Mouse (Mus musculus) G1E (cell line): ENCODE results near the gene Rep15. TPM values are rescaled to one million over a fixed set of nuclear protein-coding genes. Genes with fewer than 3 reads are reported as not detected.

Source experiments
- ATAC-seq: 2 replicates; pipeline ENCODE4 v1.8.0; 2016; ENCODE audit warnings: mild to moderate bottlenecking; ENCODE audit not compliant: insufficient number of reproducible peaks, poor library complexity, low FRiP score, severe bottlenecking; ENCODE audit errors: extremely low read depth
- DNase-seq: peaks from one replicate; pipeline ENCODE4 v3.0.0; 2012; ENCODE audit warnings: low spot score
- H3K27me3 ChIP-seq: 2 replicates; pipeline ENCODE4 v1.6.1; 2012; ENCODE audit warnings: mild to moderate bottlenecking, low read length, inconsistent platforms; ENCODE audit not compliant: insufficient read depth
- H3K36me3 ChIP-seq: replicated peaks from 2 replicates; pipeline ENCODE3; 2012; ENCODE audit warnings: mild to moderate bottlenecking, inconsistent platforms
- H3K4me1 ChIP-seq: 2 replicates; pipeline ENCODE4 v1.6.1; 2012; ENCODE audit warnings: low read depth, low read length, inconsistent platforms, mixed read lengths; ENCODE audit not compliant: insufficient read depth
- H3K4me3 ChIP-seq: 2 replicates; pipeline ENCODE4 v1.5.1; 2012; ENCODE audit warnings: low read depth, mild to moderate bottlenecking, inconsistent platforms, low read length, moderate library complexity, mixed read lengths
- H3K9me3 ChIP-seq: replicated peaks from 2 replicates; pipeline ENCODE4 v1.6.1; 2012; ENCODE audit warnings: inconsistent platforms
- CTCF ChIP-seq: IDR thresholded peaks from 2 replicates; pipeline ENCODE4 v1.5.1; 2012; ENCODE audit warnings: low read depth, low read length, inconsistent platforms, mixed read lengths
- GATA1 ChIP-seq: IDR thresholded peaks from 2 replicates; pipeline ENCODE4 v1.6.1; 2012; ENCODE audit warnings: borderline replicate concordance, low read length, inconsistent platforms, mixed read lengths
- GATA2 ChIP-seq: IDR thresholded peaks from 2 replicates; pipeline ENCODE4 v1.6.1; 2012; ENCODE audit warnings: low read depth, low read length, inconsistent platforms, borderline replicate concordance
- POLR2AphosphoS5 ChIP-seq: IDR thresholded peaks from 2 replicates; pipeline ENCODE4 v1.6.1; 2012; ENCODE audit warnings: low read depth, low read length, inconsistent platforms; ENCODE audit not compliant: insufficient replicate concordance
- TAL1 ChIP-seq: conservative IDR thresholded peaks from 2 replicates; pipeline ENCODE4 v1.6.1; 2012; ENCODE audit warnings: low read depth, low read length, inconsistent platforms, mixed read lengths
- polyA plus RNA-seq: library from polyadenylated mRNA; stranded (reverse); fragments of >175 nt; gene quantifications from 2 replicates; pipeline ENCODE4 v1.2.3, GENCODE M21; 2012
- total RNA-seq, 2 experiments: library from RNA; stranded (forward) in 1 of 2; stranded (reverse) in 1 of 2; fragments of 200-1000 nt in 1 of 2; fragments of >200 nt in 1 of 2; fragmentation: Nextera tagmentation in 1 of 2; gene quantifications; 2 replicates each; pipeline ENCODE4 v1.2.3; 2014 to 2017

The Rep15 gene
- total and polyA plus RNA-seq, 3 experiments, result 0.05 TPM; not detected in 2

- Histone ChIP-seq H3K4me1 (no peaks in the 10 kb centered on the region), H3K9me3 (no peaks in the 10 kb centered on the region), H3K4me3 (no peak overlapping the region), H3K36me3 (peaks cover 57% of the 10 kb centered on the region), H3K27me3 (no peaks in the 10 kb centered on the region)
- no peak for TF ChIP-seq GATA1
- TF ChIP-seq CTCF, result no peak
- TF ChIP-seq TAL1, result no peak
- no peak for TF ChIP-seq GATA2
- TF ChIP-seq POLR2AphosphoS5, result no peak
- ATAC-seq (no peak), DNase-seq (no peak)
Observed at GRCm38 (mm10) chr6:147079919-147080318, 47.5 kb downstream of the Rep15 start.

Other genes starting within 250 kb of the Rep15 start
- not detected in 2 replicates for gene Arntl2, start 236.5 kb upstream of the Rep15 start, total RNA-seq (2014; fragmentation: Nextera tagmentation)
- not detected in 2 replicates for gene Arntl2, start 236.5 kb upstream of the Rep15 start, total RNA-seq (2017)
- gene Arntl2, start 236.5 kb upstream of the Rep15 start, polyA plus RNA-seq, result not detected in 2 replicates
- not detected in 2 replicates for gene Smco2, start 182.5 kb upstream of the Rep15 start, total RNA-seq (2014; fragmentation: Nextera tagmentation)
- 0.60 TPM in 1 of 2 replicates, not detected in the other for gene Smco2, start 182.5 kb upstream of the Rep15 start, total RNA-seq (2017)
- gene Smco2, start 182.5 kb upstream of the Rep15 start, polyA plus RNA-seq, result not detected in 2 replicates
- 3.1 and 3.3 TPM in 2 replicates for gene Ppfibp1, start 144.1 kb upstream of the Rep15 start, total RNA-seq (2014; fragmentation: Nextera tagmentation)
- gene Ppfibp1, start 144.1 kb upstream of the Rep15 start, total RNA-seq (2017), result 8.3 and 8.6 TPM in 2 replicates
- 0.32 and 1.1 TPM in 2 replicates for gene Ppfibp1, start 144.1 kb upstream of the Rep15 start, polyA plus RNA-seq
- not detected in 2 replicates for gene 1700034J05Rik, start 78.2 kb upstream of the Rep15 start, total RNA-seq (2014; fragmentation: Nextera tagmentation)
- gene 1700034J05Rik, start 78.2 kb upstream of the Rep15 start, total RNA-seq (2017), result 0.11 TPM in 1 of 2 replicates, not detected in the other
- not detected in 2 replicates for gene 1700034J05Rik, start 78.2 kb upstream of the Rep15 start, polyA plus RNA-seq
- gene Mrps35, start 10.2 kb downstream of the Rep15 start, total RNA-seq (2014; fragmentation: Nextera tagmentation), result 46.1 and 53.2 TPM in 2 replicates
- gene Mrps35, start 10.2 kb downstream of the Rep15 start, total RNA-seq (2017), result 93.1 and 95.4 TPM in 2 replicates
- 11.2 and 17.6 TPM in 2 replicates for gene Mrps35, start 10.2 kb downstream of the Rep15 start, polyA plus RNA-seq
- gene Mansc4, start 54.4 kb downstream of the Rep15 start, total RNA-seq (2014; fragmentation: Nextera tagmentation), result not detected in 2 replicates
- gene Mansc4, start 54.4 kb downstream of the Rep15 start, total RNA-seq (2017), result not detected in 2 replicates
- gene Mansc4, start 54.4 kb downstream of the Rep15 start, polyA plus RNA-seq, result not detected in 2 replicates
- 11.3 and 15.7 TPM in 2 replicates for gene Klhl42, start 58.8 kb downstream of the Rep15 start, total RNA-seq (2014; fragmentation: Nextera tagmentation)
- gene Klhl42, start 58.8 kb downstream of the Rep15 start, total RNA-seq (2017), result 7.3 and 8.0 TPM in 2 replicates
- 3.8 and 4.4 TPM in 2 replicates for gene Klhl42, start 58.8 kb downstream of the Rep15 start, polyA plus RNA-seq
- not detected in 2 replicates for gene Pthlh, start 231.6 kb downstream of the Rep15 start, total RNA-seq (2014; fragmentation: Nextera tagmentation)
- gene Pthlh, start 231.6 kb downstream of the Rep15 start, total RNA-seq (2017), result not detected in 2 replicates
- not detected in 2 replicates for gene Pthlh, start 231.6 kb downstream of the Rep15 start, polyA plus RNA-seq